Mouse (Mus musculus) neural tube, embryonic 14.5 days (tissue): ENCODE data around the gene Dpm2. TPM values are rescaled to one million over a fixed set of nuclear protein-coding genes. Genes with fewer than 3 reads are reported as not detected.
A peak's percentile ranks its signal among the peaks of the same experiment; 100 is the strongest.

Experiments
- ATAC-seq: fragments of 200-750 bp; cut with Nextera tagmentation; 2 replicates; pipeline ENCODE4 v1.8.0; 2017; ENCODE audit warnings: low read depth, mild to moderate bottlenecking, moderate TSS enrichment, moderate library complexity
- H3K27ac ChIP-seq: fragments of 300-500 bp; sonication (generic); 2 replicates; pipeline ENCODE4 v1.5.1; 2014; ENCODE audit warnings: low read depth, mild to moderate bottlenecking, control low read depth, low read length, moderate library complexity, mixed read lengths
- H3K27me3 ChIP-seq: fragments of 300-500 bp; sonication (generic); 2 replicates; pipeline ENCODE4 v1.6.1; 2014; ENCODE audit warnings: low read length; ENCODE audit not compliant: control insufficient read depth, insufficient read depth
- H3K36me3 ChIP-seq: fragments of 300-500 bp; sonication (generic); 2 replicates; pipeline ENCODE4 v1.6.1; 2014; ENCODE audit warnings: low read length, mixed read lengths; ENCODE audit not compliant: control insufficient read depth, insufficient read depth
- H3K4me1 ChIP-seq: fragments of 300-500 bp; sonication (generic); 2 replicates; pipeline ENCODE4 v1.6.1; 2014; ENCODE audit warnings: low read length; ENCODE audit not compliant: control insufficient read depth, insufficient read depth
- H3K4me2 ChIP-seq: fragments of 300-500 bp; sonication (generic); 2 replicates; pipeline ENCODE4 v1.6.1; 2014; ENCODE audit warnings: mild to moderate bottlenecking, low read depth, low read length, control low read depth
- H3K4me3 ChIP-seq: fragments of 300-500 bp; sonication (generic); 2 replicates; pipeline ENCODE4 v1.5.1; 2014; ENCODE audit warnings: low read depth, low read length, control low read depth, mixed read lengths
- H3K9ac ChIP-seq: fragments of 300-500 bp; sonication (generic); replicated peaks from 2 replicates; pipeline ENCODE4 v1.6.1; 2014; ENCODE audit warnings: low read depth, mild to moderate bottlenecking, control low read depth, low read length, mixed read lengths
- H3K9me3 ChIP-seq: fragments of 300-500 bp; sonication (generic); 2 replicates; pipeline ENCODE4 v1.6.1; 2016; ENCODE audit warnings: low read length; ENCODE audit not compliant: control insufficient read depth
- WGBS: fragments of 180-500 bp; shearing (Covaris S2); extraction: QIAGEN DNeasy Blood & Tissue Kit; methylation state at CpG from one replicate; pipeline ENCODE4 v1.1.7; 2014; 5-methylcytosine and 5-hydroxymethylcytosine counted together
- polyA plus RNA-seq: library from polyadenylated mRNA; unstranded; fragments of >200 nt; fragmentation: Nextera tagmentation; extraction: Ambion mirVana; gene quantifications from 2 replicates; pipeline ENCODE4 v1.2.1, GENCODE M21; 2014

Gene Dpm2
- polyA plus RNA-seq, 1 experiment from 2014 or later = 157 TPM

GRCm38 (mm10) chr2:32574901-32575585 lies 4.4 kb downstream of the Dpm2 start:
- WGBS = 2% methylated on average over 26 of the region's 26 CpGs
- H3K4me2 ChIP-seq = peak overlapping the region; percentile 94
- H3K4me3 ChIP-seq = peak overlapping the region; percentile 43
- peak overlapping the region; percentile 23; the same call in 1 of the 2 replicates for H3K27ac ChIP-seq
- no peaks in the 10 kb centered on the region for H3K27me3 ChIP-seq
- no peaks in the 10 kb centered on the region for H3K9me3 ChIP-seq
- no peaks in the 10 kb centered on the region for H3K36me3 ChIP-seq
- H3K9ac ChIP-seq = peak overlapping the region; percentile 59
- ATAC-seq = peak; percentile 38; the same call in 1 of the 2 replicates
- peaks cover 11% of the 10 kb centered on the region for H3K4me1 ChIP-seq

- Histone ChIP-seq H3K4me1 (peaks cover 11% of the 10 kb centered on the region), H3K27me3 (no peaks in the 10 kb centered on the region), H3K27ac (peak within 1 kb of the TSS; percentile 23; the same call in 1 of the 2 replicates), H3K4me2 (peak within 1 kb of the TSS; percentile 94), H3K4me3 (peak within 1 kb of the TSS; percentile 43), H3K36me3 (no peaks in the 10 kb centered on the region), H3K9ac (peak within 1 kb of the TSS; percentile 59), H3K9me3 (no peaks in the 10 kb centered on the region)
- peak; percentile 69 for ATAC-seq
- 5% methylated on average over 28 of the region's 28 CpGs for WGBS
Measured at GRCm38 (mm10) chr2:32575586-32576160, 5.0 kb downstream of the Dpm2 start, which contains the start of gene 9430097D07Rik. Gene 9430097D07Rik (minus strand): TSS chr2:32575684.

- H3K9ac ChIP-seq = no peak overlapping the region
Measured at GRCm38 (mm10) chr2:32576532-32576931, 5.9 kb downstream of the Dpm2 start.

GRCm38 (mm10) chr2:32578146-32579046 lies 7.7 kb downstream of the Dpm2 start:
- 45% methylated on average over 24 of the region's 30 CpGs for WGBS
- no peaks in the 10 kb centered on the region for H3K36me3 ChIP-seq
- H3K9ac ChIP-seq = no peak overlapping the region
- H3K9me3 ChIP-seq = no peaks in the 10 kb centered on the region
- H3K27me3 ChIP-seq = no peaks in the 10 kb centered on the region
- H3K4me2 ChIP-seq = no peak overlapping the region
- H3K4me1 ChIP-seq = no peaks in the 10 kb centered on the region
- no peak overlapping the region for H3K4me3 ChIP-seq
- no peak overlapping the region for H3K27ac ChIP-seq
- no peak for ATAC-seq

More at GRCm38 (mm10) chr2:32576532-32576931, 5.9 kb downstream of the Dpm2 start:
- Histone ChIP-seq H3K4me3 (no peak overlapping the region; the same call in 1 of the 2 replicates), H3K9me3 (no peaks in the 10 kb centered on the region), H3K27me3 (no peaks in the 10 kb centered on the region), H3K27ac (no peak overlapping the region), H3K4me2 (0 out of 2 replicates have a peak overlapping the region, but pooled peaks have one; percentile 94), H3K36me3 (no peaks in the 10 kb centered on the region), H3K4me1 (peaks cover 8% of the 10 kb centered on the region)
- ATAC-seq = no peak
- whole genome bisulfite sequencing = 89% methylated on average over 9 of the region's 9 CpGs

- H3K4me3 ChIP-seq = 0 out of 2 replicates have a peak overlapping the region, but pooled peaks have one; percentile 15
- no peaks in the 10 kb centered on the region for H3K4me1 ChIP-seq
- no peaks in the 10 kb centered on the region for H3K36me3 ChIP-seq
- H3K4me2 ChIP-seq = peak overlapping the region; percentile 28; the same call in 1 of the 2 replicates
- no peak overlapping the region for H3K9ac ChIP-seq
- no peak overlapping the region for H3K27ac ChIP-seq
- peak; percentile 52 for ATAC-seq
- 32% methylated on average over 19 of the region's 19 CpGs for WGBS
- H3K27me3 ChIP-seq = no peaks in the 10 kb centered on the region
- H3K9me3 ChIP-seq = no peaks in the 10 kb centered on the region
Measured at GRCm38 (mm10) chr2:32581450-32582095, 10.9 kb downstream of the Dpm2 start.

- Histone ChIP-seq H3K9ac (no peak overlapping the region), H3K36me3 (no peaks in the 10 kb centered on the region), H3K4me3 (peak overlapping the region; percentile 9; the same call in 1 of the 2 replicates), H3K4me1 (peaks cover 6% of the 10 kb centered on the region; the same call in 1 of the 2 replicates), H3K27me3 (no peaks in the 10 kb centered on the region), H3K4me2 (peak overlapping the region; percentile 42), H3K9me3 (no peaks in the 10 kb centered on the region), H3K27ac (no peak overlapping the region)
- WGBS = 15% methylated on average over 37 of the region's 37 CpGs
- ATAC-seq = peak; percentile 76; the same call in 1 of the 2 replicates
Measured at GRCm38 (mm10) chr2:32582830-32583799, 12.5 kb downstream of the Dpm2 start.

- peaks cover 12% of the 10 kb centered on the region; the same call in 1 of the 2 replicates for H3K4me1 ChIP-seq
- H3K4me2 ChIP-seq = no peak overlapping the region
- H3K9ac ChIP-seq = no peak overlapping the region
- H3K27me3 ChIP-seq = no peaks in the 10 kb centered on the region
- ATAC-seq = no peak
- no peak overlapping the region for H3K4me3 ChIP-seq
- H3K27ac ChIP-seq = no peak overlapping the region
- 85% methylated on average over 7 of the region's 7 CpGs for WGBS
- H3K36me3 ChIP-seq = no peaks in the 10 kb centered on the region
- no peaks in the 10 kb centered on the region for H3K9me3 ChIP-seq
Measured at GRCm38 (mm10) chr2:32585149-32585714, 14.6 kb downstream of the Dpm2 start.
